Mouse (Mus musculus): ENCODE results near the gene Slc17a7. TPM values are rescaled to one million over a fixed set of nuclear protein-coding genes. Genes with fewer than 3 reads are reported as not detected.
"Not testable (repeated sequence)": the region's sequence is repeated elsewhere in the genome, so short reads cannot be mapped to it uniquely, and the experiment has no call there.

The Slc17a7 gene
- polyA plus RNA-seq, 1 experiment from 2014 or later: 0.19 TPM

GRCm38 (mm10) chr7:45162551-45162950 lies 1.2 kb upstream of the Slc17a7 start:
- ChIA-PET POLR2A (interaction anchor here (1.2 kb wide), 1 partner anchor 12 kb away, joined by 3 read pairs; no protein-coding TSS in a partner anchor), CTCF (interaction anchor here (0.8 to 2.7 kb wide), 13 partner anchors 8 to 137 kb away, joined by 3 to 30 read pairs (median 5); partner anchors contain the start of genes Aldh16a1, Ccdc155 and Pih1d1)
- no peak for DNase-seq (ENCODE audit: low read depth, low spot score)
- no peak for ATAC-seq
- TF ChIP-seq CTCF (IDR thresholded peaks at IDR 0.05): no peak
- in situ Hi-C loops (cut with MboI; ENCODE audit: low pct_unique_long_range_greater_than_20kb): loop anchor here (10.0 kb wide), 1 partner anchor 192 kb away; no protein-coding TSS in a partner anchor
- H3K27me3 ChIP-seq: peaks cover 29% of the 10 kb centered on the region

- POLR2A ChIA-PET: interaction anchor here (1.2 kb wide), 1 partner anchor 11 kb away, joined by 3 read pairs; no protein-coding TSS in a partner anchor
- in situ Hi-C loops (cut with MboI; ENCODE audit: low pct_unique_long_range_greater_than_20kb): loop anchor here (10.0 kb wide), 1 partner anchor 192 kb away; no protein-coding TSS in a partner anchor
- DNase-seq (ENCODE audit: low read depth, low spot score): no peak
- no peak for TF ChIP-seq CTCF (IDR thresholded peaks at IDR 0.05)
- peaks cover 33% of the 10 kb centered on the region for H3K27me3 ChIP-seq
- CTCF ChIA-PET: interaction anchor here (1.1 to 2.7 kb wide), 8 partner anchors 8 to 137 kb away, joined by 3 to 30 read pairs (median 6); partner anchors contain the start of genes Aldh16a1 and Pih1d1
- ATAC-seq: no peak
Measured at GRCm38 (mm10) chr7:45162996-45163615, 643 bp upstream of the Slc17a7 start.

GRCm38 (mm10) chr7:45164833-45165232 lies 1.1 kb downstream of the Slc17a7 start:
- CTCF ChIA-PET: interaction anchor here (1.0 to 1.2 kb wide), 2 partner anchors 22 to 33 kb away, joined by 3 to 6 read pairs; no protein-coding TSS in a partner anchor
- no peak for DNase-seq (ENCODE audit: low read depth, low spot score)
- in situ Hi-C loops (cut with MboI; ENCODE audit: low pct_unique_long_range_greater_than_20kb): loop anchor here (10.0 kb wide), 1 partner anchor 190 kb away; no protein-coding TSS in a partner anchor
- H3K27me3 ChIP-seq: peaks cover 48% of the 10 kb centered on the region
- TF ChIP-seq CTCF (IDR thresholded peaks at IDR 0.05): no peak
- ATAC-seq: no peak
- POLR2A ChIA-PET: no interaction called here

- in situ Hi-C loops (cut with MboI; ENCODE audit: low pct_unique_long_range_greater_than_20kb): loop anchor here (10.0 kb wide), 1 partner anchor 189 kb away; no protein-coding TSS in a partner anchor
- ATAC-seq (no peak), DNase-seq (ENCODE audit: low read depth, low spot score) (no peak)
- POLR2A ChIA-PET: no interaction called here
- TF ChIP-seq CTCF (IDR thresholded peaks at IDR 0.05): no peak
- CTCF ChIA-PET: no interaction called here
- H3K27me3 ChIP-seq: peaks cover 50% of the 10 kb centered on the region
Measured at GRCm38 (mm10) chr7:45165701-45166100, 2.0 kb downstream of the Slc17a7 start.

GRCm38 (mm10) chr7:45166950-45167401 lies 3.2 kb downstream of the Slc17a7 start:
- H3K27me3 ChIP-seq: peaks cover 50% of the 10 kb centered on the region
- DNase-seq (ENCODE audit: low read depth, low spot score) (no peak), ATAC-seq (no peak)
- POLR2A ChIA-PET: no interaction called here
- CTCF ChIA-PET: no interaction called here
- TF ChIP-seq CTCF (IDR thresholded peaks at IDR 0.05): no peak
- in situ Hi-C loops (cut with MboI; ENCODE audit: low pct_unique_long_range_greater_than_20kb): loop anchor here (10.0 kb wide), 1 partner anchor 188 kb away; no protein-coding TSS in a partner anchor

GRCm38 (mm10) chr7:45167761-45168445 lies 4.2 kb downstream of the Slc17a7 start:
- peaks cover 50% of the 10 kb centered on the region for H3K27me3 ChIP-seq
- no peak for TF ChIP-seq CTCF (IDR thresholded peaks at IDR 0.05)
- in situ Hi-C loops (cut with MboI; ENCODE audit: low pct_unique_long_range_greater_than_20kb): loop anchor here (10.0 kb wide), 1 partner anchor 187 kb away; no protein-coding TSS in a partner anchor
- ChIA-PET CTCF (no interaction called here), POLR2A (no interaction called here)
- DNase-seq (ENCODE audit: low read depth, low spot score) (no peak), ATAC-seq (no peak)

- POLR2A ChIA-PET: no interaction called here
- H3K27me3 ChIP-seq: peaks cover 46% of the 10 kb centered on the region
- in situ Hi-C loops (cut with MboI; ENCODE audit: low pct_unique_long_range_greater_than_20kb): loop anchor here (10.0 kb wide), 1 partner anchor 186 kb away; no protein-coding TSS in a partner anchor
- no peak for TF ChIP-seq CTCF (IDR thresholded peaks at IDR 0.05)
- DNase-seq (ENCODE audit: low read depth, low spot score) (no peak), ATAC-seq (no peak)
- CTCF ChIA-PET: no interaction called here
Measured at GRCm38 (mm10) chr7:45168656-45169055, 4.9 kb downstream of the Slc17a7 start.

- ChIA-PET CTCF (no interaction called here), POLR2A (no interaction called here)
- peaks cover 41% of the 10 kb centered on the region for H3K27me3 ChIP-seq
Measured at GRCm38 (mm10) chr7:45169495-45169894, 5.7 kb downstream of the Slc17a7 start.

GRCm38 (mm10) chr7:45172974-45173373 lies 9.2 kb downstream of the Slc17a7 start:
- ChIA-PET POLR2A (no interaction called here), CTCF (interaction anchor here (1.0 kb wide), 1 partner anchor 10 kb away, joined by 3 read pairs; no protein-coding TSS in a partner anchor)
- no peak for TF ChIP-seq CTCF (IDR thresholded peaks at IDR 0.05)
- DNase-seq (ENCODE audit: low read depth, low spot score) (no peak), ATAC-seq (no peak)
- peaks cover 37% of the 10 kb centered on the region for H3K27me3 ChIP-seq
- in situ Hi-C loops (cut with MboI; ENCODE audit: low pct_unique_long_range_greater_than_20kb): no loop called here

More at GRCm38 (mm10) chr7:45169495-45169894, 5.7 kb downstream of the Slc17a7 start:
- ATAC-seq (no peak), DNase-seq (ENCODE audit: low read depth, low spot score) (no peak)
- in situ Hi-C loops (cut with MboI; ENCODE audit: low pct_unique_long_range_greater_than_20kb): loop anchor here (10.0 kb wide), 1 partner anchor 185 kb away; no protein-coding TSS in a partner anchor
- TF ChIP-seq CTCF (IDR thresholded peaks at IDR 0.05): no peak

GRCm38 (mm10) chr7:45173772-45174171 lies 10.0 kb downstream of the Slc17a7 start:
- POLR2A ChIA-PET; ATAC-seq; DNase-seq (ENCODE audit: low read depth, low spot score); in situ Hi-C loops (cut with MboI; ENCODE audit: low pct_unique_long_range_greater_than_20kb): not testable (repeated sequence)
- peaks cover 29% of the 10 kb centered on the region for H3K27me3 ChIP-seq
- CTCF ChIA-PET: interaction anchor here (0.9 to 2.0 kb wide), 2 partner anchors 11 to 25 kb away, joined by 4 to 6 read pairs; no protein-coding TSS in a partner anchor

Measured in Patski (cell line).